Mouse (Mus musculus) midbrain, embryonic 14.5 days (tissue): Measurements from ENCODE around the gene Sesn2. TPM values are rescaled to one million over a fixed set of nuclear protein-coding genes. Genes with fewer than 3 reads are reported as not detected.
"Not testable (repeated sequence)": the region's sequence is repeated elsewhere in the genome, so short reads cannot be mapped to it uniquely, and the experiment has no call there.

ENCODE experiments used
- ATAC-seq: fragments of 200-750 bp; cut with Nextera tagmentation; 2 replicates; pipeline ENCODE4 v1.8.0; 2017; ENCODE audit warnings: moderate number of reproducible peaks, moderate library complexity; ENCODE audit not compliant: low FRiP score, low TSS enrichment
- DNase-seq: peaks from one replicate; pipeline ENCODE4 v3.0.0-alpha.2; 2015
- H3K27ac ChIP-seq: fragments of 300-500 bp; sonication (generic); replicated peaks from 2 replicates; pipeline ENCODE4 v1.5.1; 2014; ENCODE audit warnings: mild to moderate bottlenecking, low read depth, low read length, moderate library complexity
- H3K27me3 ChIP-seq: fragments of 300-500 bp; sonication (generic); 2 replicates; pipeline ENCODE4 v1.6.1; 2014; ENCODE audit warnings: low read length, control low read depth, mixed read lengths; ENCODE audit not compliant: control insufficient read depth, insufficient read depth
- H3K36me3 ChIP-seq: fragments of 300-500 bp; sonication (generic); 2 replicates; pipeline ENCODE4 v1.6.1; 2014; ENCODE audit warnings: low read length, control low read depth; ENCODE audit not compliant: control insufficient read depth, insufficient read depth
- H3K4me1 ChIP-seq: fragments of 300-500 bp; sonication (generic); 2 replicates; pipeline ENCODE4 v1.6.1; 2014; ENCODE audit warnings: mild to moderate bottlenecking, antibody characterized with exemption, low read length, control low read depth; ENCODE audit not compliant: control insufficient read depth, insufficient read depth
- H3K4me2 ChIP-seq: fragments of 300-500 bp; sonication (generic); 2 replicates; pipeline ENCODE4 v1.6.1; 2014; ENCODE audit warnings: mild to moderate bottlenecking, low read length, moderate library complexity
- H3K4me3 ChIP-seq: fragments of 300-500 bp; sonication (generic); replicated peaks from 2 replicates; pipeline ENCODE4 v1.5.1; 2014; ENCODE audit warnings: low read depth, low read length
- H3K9ac ChIP-seq: fragments of 300-500 bp; sonication (generic); replicated peaks from 2 replicates; pipeline ENCODE4 v1.6.1; 2014; ENCODE audit warnings: mild to moderate bottlenecking, low read length, moderate library complexity
- H3K9me3 ChIP-seq: fragments of 300-500 bp; sonication (generic); 2 replicates; pipeline ENCODE4 v1.6.1; 2016; ENCODE audit warnings: low read length, control low read depth, mixed read lengths; ENCODE audit not compliant: control insufficient read depth
- WGBS: fragments of 180-500 bp; shearing (Covaris S2); extraction: QIAGEN DNeasy Blood & Tissue Kit; methylation state at CpG from one replicate; pipeline ENCODE4 v1.1.7; 2014; 5-methylcytosine and 5-hydroxymethylcytosine counted together
- polyA plus RNA-seq: library from polyadenylated mRNA; unstranded; fragments of >200 nt; fragmentation: Nextera tagmentation; extraction: Ambion mirVana; gene quantifications from 2 replicates; pipeline ENCODE4 v1.2.1, GENCODE M21; 2014

The Sesn2 gene
- 4.7 and 5.5 TPM in 2 replicates for polyA plus RNA-seq

DNA sequence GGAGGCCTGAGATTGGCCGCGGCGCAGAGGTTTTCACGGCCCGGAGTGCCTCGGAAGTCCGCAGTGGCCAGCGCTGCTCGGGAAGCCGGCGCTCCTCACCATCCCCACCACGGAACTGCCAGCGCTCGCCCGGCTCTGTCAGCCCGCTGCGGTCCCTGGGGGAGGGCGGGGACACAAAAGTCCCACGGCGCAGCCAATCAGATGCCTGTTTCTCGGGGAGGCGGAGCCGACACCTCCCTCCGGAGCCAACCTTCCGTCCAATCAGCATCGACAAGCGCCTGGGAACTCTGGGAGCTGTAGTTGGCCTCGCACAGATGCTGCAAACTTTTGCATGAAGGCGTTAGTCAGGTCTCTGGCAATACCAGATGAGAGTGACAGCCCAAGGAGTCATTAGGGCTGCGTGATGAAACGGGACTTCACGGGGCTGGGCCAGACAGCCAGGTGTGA is at the start of gene Sesn2:
Sesn2 (minus strand) TSS at position 150 of the 447 bp plus-strand sequence.
- H3K27ac ChIP-seq, result peak within 1 kb of the TSS; percentile 72
- H3K27me3 ChIP-seq, result peaks cover 5% of the 10 kb centered on the region; the same call in 1 of the 2 replicates
- peak within 1 kb of the TSS; percentile 96 for H3K4me2 ChIP-seq
- ATAC-seq (peak; percentile 93), DNase-seq (peak; percentile 99)
- WGBS, result under 1% methylated on average over 32 of the region's 32 CpGs
- H3K9ac ChIP-seq, result peak within 1 kb of the TSS; percentile 66
- H3K36me3 ChIP-seq, result no peaks in the 10 kb centered on the region
- H3K4me3 ChIP-seq, result peak within 1 kb of the TSS; percentile 77
- no peaks in the 10 kb centered on the region for H3K9me3 ChIP-seq
- 0 out of 2 replicates have a peak, but pooled peaks cover 5% of the 10 kb centered on the region for H3K4me1 ChIP-seq

DNA sequence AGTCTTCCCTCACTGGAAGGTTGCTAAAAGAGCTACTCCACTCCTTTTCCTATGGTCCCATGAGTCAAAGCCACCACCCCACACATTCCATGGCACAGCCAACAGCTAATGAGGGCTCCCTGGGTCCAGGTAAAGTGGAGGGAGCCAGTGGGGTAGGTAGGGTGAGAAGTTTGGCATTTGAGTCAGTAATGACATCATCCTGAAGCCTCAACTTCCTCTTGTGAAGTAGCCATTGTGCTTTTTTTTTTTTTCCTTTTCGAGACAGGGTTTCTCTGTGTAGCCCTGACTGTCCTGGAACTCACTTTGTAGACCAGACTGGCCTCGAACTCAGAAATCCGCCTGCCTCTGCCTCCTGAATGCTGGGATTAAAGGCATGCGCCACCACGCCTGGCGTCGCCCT is 45.2 kb upstream of the Sesn2 start:
- not testable (repeated sequence) for H3K9ac ChIP-seq, H3K9me3 ChIP-seq, H3K27me3 ChIP-seq, H3K27ac ChIP-seq, H3K4me2 ChIP-seq, ATAC-seq, H3K4me3 ChIP-seq, DNase-seq, H3K4me1 ChIP-seq
- WGBS, result 89% methylated on average over 7 of the region's 7 CpGs
- H3K36me3 ChIP-seq, result peaks cover 40% of the 10 kb centered on the region

DNA sequence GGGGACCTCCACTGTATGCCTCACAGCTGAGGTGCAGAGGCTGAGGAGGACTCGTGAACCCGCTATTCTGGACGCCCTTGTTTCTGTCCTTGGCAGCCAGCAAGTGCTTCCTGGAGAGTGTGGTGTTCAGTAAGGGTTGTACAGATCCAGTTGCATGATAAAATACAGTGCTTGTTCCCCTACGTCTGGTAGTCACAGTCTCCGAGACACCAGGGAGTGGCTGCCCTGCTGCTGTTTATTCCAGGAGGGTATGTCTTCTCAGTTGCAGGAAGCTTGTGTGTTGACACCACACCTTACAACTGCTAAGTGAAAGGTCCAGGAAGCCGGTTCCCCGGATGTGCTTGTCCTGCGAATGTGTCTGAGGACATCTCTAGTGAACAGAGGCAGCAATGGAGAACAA is 44.4 kb upstream of the Sesn2 start:
- DNase-seq (no peak), ATAC-seq (no peak)
- WGBS, result 82% methylated on average over 8 of the region's 8 CpGs
- Histone ChIP-seq H3K4me2 (no peak overlapping the region), H3K27me3 (no peaks in the 10 kb centered on the region), H3K36me3 (peaks cover 48% of the 10 kb centered on the region), H3K27ac (no peak overlapping the region), H3K4me1 (no peaks in the 10 kb centered on the region), H3K4me3 (no peak overlapping the region), H3K9me3 (no peaks in the 10 kb centered on the region), H3K9ac (no peak overlapping the region)

DNA sequence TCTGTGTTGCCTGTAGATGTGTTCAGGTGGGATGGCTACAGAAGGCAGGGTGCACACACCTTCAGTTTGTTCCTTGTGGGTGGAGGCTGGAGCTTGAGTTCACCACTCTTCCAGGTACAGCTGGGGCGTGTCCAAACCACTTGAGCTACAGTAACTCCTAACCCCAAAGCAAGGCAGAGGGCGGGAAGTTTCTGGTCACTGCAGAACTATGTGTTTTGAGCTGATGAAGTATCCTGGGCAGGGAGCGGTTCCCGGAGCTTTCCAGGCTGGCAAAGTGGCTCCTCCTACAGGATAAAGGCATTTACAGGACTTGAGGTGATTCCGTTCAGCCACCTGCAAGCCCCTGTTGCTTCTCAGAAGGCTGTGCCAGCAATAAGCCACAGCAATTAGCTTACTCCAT is 43.9 kb upstream of the Sesn2 start:
- no peak overlapping the region for H3K9ac ChIP-seq
- no peak for ATAC-seq
- no peak overlapping the region for H3K4me2 ChIP-seq
- H3K9me3 ChIP-seq, result no peaks in the 10 kb centered on the region
- H3K4me1 ChIP-seq, result no peaks in the 10 kb centered on the region
- no peak for DNase-seq
- H3K4me3 ChIP-seq, result no peak overlapping the region
- H3K36me3 ChIP-seq, result peaks cover 53% of the 10 kb centered on the region
- no peak overlapping the region for H3K27ac ChIP-seq
- 79% methylated on average over 5 of the region's 5 CpGs for WGBS
- H3K27me3 ChIP-seq, result no peaks in the 10 kb centered on the region

DNA sequence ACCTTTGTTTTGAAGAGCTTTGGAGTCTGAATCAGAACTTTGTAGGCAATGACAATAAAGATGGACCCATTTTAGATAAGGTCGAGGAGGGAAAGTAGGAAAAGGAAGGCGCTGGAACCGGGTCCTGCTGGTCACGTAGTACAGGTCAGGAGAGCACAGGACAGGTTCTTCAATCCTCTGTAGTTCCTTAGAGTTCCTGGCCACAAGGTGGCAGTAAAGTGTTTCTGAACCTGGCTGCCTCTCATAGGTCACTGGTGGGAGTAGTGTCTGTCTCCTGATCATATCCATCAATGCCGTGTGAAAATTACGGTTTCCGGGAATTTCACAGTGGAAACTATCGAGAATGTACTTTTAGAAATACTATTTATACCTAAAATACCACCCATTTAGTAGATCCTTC is 35.5 kb upstream of the Sesn2 start:
- WGBS, result 49% methylated on average over 8 of the region's 8 CpGs
- Histone ChIP-seq H3K9ac (no peak overlapping the region), H3K36me3 (peaks cover 85% of the 10 kb centered on the region), H3K27me3 (no peaks in the 10 kb centered on the region), H3K9me3 (no peaks in the 10 kb centered on the region), H3K4me3 (no peak overlapping the region), H3K27ac (no peak overlapping the region), H3K4me2 (no peak overlapping the region), H3K4me1 (no peaks in the 10 kb centered on the region)
- no peak for ATAC-seq
- peak; percentile 84 for DNase-seq

DNA sequence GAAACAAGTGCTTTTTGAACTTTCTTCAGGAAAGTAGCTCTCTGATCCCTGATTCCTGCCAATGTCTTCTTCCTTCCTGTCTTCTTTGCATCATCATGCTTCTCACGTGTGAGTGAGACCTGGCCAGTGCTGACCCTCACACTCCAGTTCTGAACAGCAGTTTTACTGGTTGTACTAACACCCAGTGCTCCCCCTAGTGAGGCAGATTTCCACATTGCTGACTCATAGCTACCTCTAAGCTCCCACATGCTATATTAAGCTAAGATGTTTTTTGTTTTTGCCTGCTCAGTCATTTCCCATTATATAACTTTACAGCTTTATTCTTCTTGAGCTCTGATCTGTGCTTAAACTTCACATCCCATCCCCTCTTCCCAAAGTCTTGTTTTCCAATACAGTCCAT is 32.4 kb upstream of the Sesn2 start:
- Histone ChIP-seq H3K9me3 (no peaks in the 10 kb centered on the region), H3K27me3 (no peaks in the 10 kb centered on the region), H3K4me2 (no peak overlapping the region), H3K36me3 (peaks cover 74% of the 10 kb centered on the region), H3K4me1 (no peaks in the 10 kb centered on the region), H3K27ac (no peak overlapping the region), H3K9ac (no peak overlapping the region), H3K4me3 (no peak overlapping the region)
- 67% methylated on average over 1 of the region's 1 CpGs for WGBS
- DNase-seq (no peak), ATAC-seq (no peak)

DNA sequence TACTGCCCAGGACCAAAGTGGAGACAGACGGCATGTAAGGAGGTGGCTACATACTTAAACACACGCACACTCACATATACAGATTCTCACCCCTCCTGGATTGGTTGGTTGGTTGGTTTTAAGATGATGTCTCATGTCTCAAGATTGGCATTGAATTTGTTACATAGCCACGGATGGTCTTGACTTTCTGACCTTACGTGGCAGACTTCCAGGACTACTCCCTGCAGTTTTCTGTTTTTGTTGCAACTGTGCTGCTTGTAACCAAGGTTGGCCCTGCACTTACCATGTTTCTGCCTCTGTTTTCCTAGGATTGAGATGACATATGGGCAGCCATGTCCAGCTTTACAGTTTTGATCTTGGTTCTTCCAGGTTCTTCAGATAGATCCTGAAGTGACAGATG is 31.1 kb upstream of the Sesn2 start:
- peaks cover 9% of the 10 kb centered on the region for H3K4me1 ChIP-seq
- H3K9me3 ChIP-seq, result no peaks in the 10 kb centered on the region
- H3K36me3 ChIP-seq, result peaks cover 61% of the 10 kb centered on the region
- ATAC-seq (no peak), DNase-seq (no peak)
- WGBS, result 94% methylated on average over 4 of the region's 4 CpGs
- H3K27ac ChIP-seq, result no peak overlapping the region
- no peak overlapping the region for H3K4me2 ChIP-seq
- H3K27me3 ChIP-seq, result no peaks in the 10 kb centered on the region
- H3K9ac ChIP-seq, result no peak overlapping the region
- H3K4me3 ChIP-seq, result no peak overlapping the region

DNA sequence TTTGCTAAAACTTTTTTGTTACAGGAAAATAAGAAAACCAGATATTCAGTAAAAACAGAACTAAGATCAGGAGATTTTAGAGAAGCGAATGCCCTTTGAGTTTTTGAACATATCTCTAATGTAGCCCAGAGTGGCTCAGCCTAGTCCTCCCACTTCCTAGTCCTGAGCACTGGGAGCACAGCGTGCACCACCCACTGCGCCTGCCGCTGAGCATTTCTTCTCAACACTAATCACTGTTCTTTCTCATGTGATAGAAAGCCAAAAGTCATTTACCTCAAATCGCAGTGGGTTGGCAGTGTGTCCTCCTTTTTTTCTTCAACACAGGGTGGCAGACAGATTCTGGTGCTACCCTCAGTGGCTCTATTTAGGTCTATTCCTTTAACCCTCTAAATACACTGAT is 29.2 kb upstream of the Sesn2 start:
- H3K36me3 ChIP-seq, result peaks cover 54% of the 10 kb centered on the region
- ATAC-seq, result no peak
- no peak overlapping the region for H3K27ac ChIP-seq
- H3K4me3 ChIP-seq, result no peak overlapping the region
- H3K4me2 ChIP-seq, result no peak overlapping the region
- H3K27me3 ChIP-seq, result no peaks in the 10 kb centered on the region
- 94% methylated on average over 5 of the region's 5 CpGs for WGBS
- no peak for DNase-seq
- peaks cover 12% of the 10 kb centered on the region for H3K4me1 ChIP-seq
- no peaks in the 10 kb centered on the region for H3K9me3 ChIP-seq
- H3K9ac ChIP-seq, result no peak overlapping the region

DNA sequence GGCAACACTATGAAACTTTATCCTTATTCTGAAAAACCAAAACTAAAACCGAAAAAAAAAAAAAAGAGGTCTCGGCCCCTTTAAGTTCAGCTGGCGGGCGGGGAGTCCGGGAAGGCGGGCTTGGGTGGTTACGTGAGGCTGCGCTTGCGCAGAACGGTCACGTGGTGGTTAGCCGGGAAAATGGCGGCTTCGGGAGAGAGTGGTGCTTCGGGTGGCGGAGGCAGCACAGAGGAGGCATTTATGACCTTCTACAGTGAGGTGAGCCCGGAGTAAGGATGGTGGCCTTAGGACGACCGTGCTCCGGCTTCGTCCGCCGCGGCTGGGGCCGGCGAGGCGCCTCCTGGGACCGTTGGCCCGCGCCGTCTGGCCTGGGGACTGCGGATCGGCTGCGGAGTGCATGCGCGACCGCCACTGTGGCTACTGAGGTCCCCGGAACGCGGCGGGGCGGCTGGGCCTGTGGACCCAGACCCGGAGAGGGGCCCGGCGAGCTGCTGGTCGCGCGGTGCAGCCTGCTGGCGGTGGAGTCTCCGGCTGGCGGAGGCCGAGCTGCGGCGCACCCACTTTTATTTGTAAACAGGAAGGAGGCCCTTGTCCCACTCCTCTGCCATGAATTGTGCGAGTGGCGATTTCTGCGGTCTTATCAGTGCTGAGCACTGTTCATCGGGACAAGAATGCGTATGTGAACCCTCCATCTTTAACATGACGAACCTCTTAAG is 25.3 kb upstream of the Sesn2 start, which contains the start of gene Dnajc8:
Dnajc8 (plus strand) TSS at position 145 of the 716 bp plus-strand sequence.
- H3K4me3 ChIP-seq, result peak within 1 kb of the TSS; percentile 98
- H3K27me3 ChIP-seq, result no peaks in the 10 kb centered on the region
- ATAC-seq, result peak; percentile 81
- H3K4me1 ChIP-seq, result peaks cover 30% of the 10 kb centered on the region
- peak within 1 kb of the TSS; percentile 79 for H3K27ac ChIP-seq
- peak; percentile 98 for DNase-seq
- peaks cover 21% of the 10 kb centered on the region for H3K36me3 ChIP-seq
- no peaks in the 10 kb centered on the region for H3K9me3 ChIP-seq
- H3K9ac ChIP-seq, result peak within 1 kb of the TSS; percentile 85
- peak within 1 kb of the TSS; percentile 64 for H3K4me2 ChIP-seq
- under 1% methylated on average over 60 of the region's 60 CpGs for WGBS
